Mouse (Mus musculus): ENCODE results near the gene Uba6.
A peak's percentile ranks its signal among the peaks of the same experiment; 100 is the strongest.

The Uba6 gene

GRCm38 (mm10) chr5:86072756-86073386, 99.7 kb downstream of the Uba6 start:
- DNase-seq (ENCODE audit: low read depth, low spot score), result no peak

- no peak for DNase-seq (ENCODE audit: low read depth, low spot score)
These were observed 101.1 kb downstream of the Uba6 start, which contains the start of gene Stap1 for GRCm38 (mm10) chr5:86071538-86071937. TSS of gene Stap1 (plus strand) at chr5:86071746.

- DNase-seq (ENCODE audit: low read depth, low spot score), result no peak
These were observed 103.5 kb downstream of the Uba6 start for GRCm38 (mm10) chr5:86069121-86069520.

- DNase-seq (ENCODE audit: low read depth, low spot score), result no peak
These were observed 104.2 kb downstream of the Uba6 start for GRCm38 (mm10) chr5:86068451-86068850.

- peak; percentile 64 for DNase-seq (ENCODE audit: low read depth, low spot score)
These were observed 106.1 kb downstream of the Uba6 start for GRCm38 (mm10) chr5:86066551-86066929.

- peak; percentile 6 for DNase-seq (ENCODE audit: low read depth, low spot score)
These were observed 106.6 kb downstream of the Uba6 start for GRCm38 (mm10) chr5:86065876-86066550.

- peak; percentile 90 for DNase-seq (ENCODE audit: low read depth, low spot score)
These were observed 107.3 kb downstream of the Uba6 start, which contains the start of gene Cenpc1 for GRCm38 (mm10) chr5:86065101-86065875. TSS of gene Cenpc1 (minus strand) at chr5:86065583.

- no peak for DNase-seq (ENCODE audit: low read depth, low spot score)
These were observed 109.1 kb downstream of the Uba6 start for GRCm38 (mm10) chr5:86063501-86063900.
